Mouse (Mus musculus): ENCODE data around the gene Adar. TPM values are rescaled to one million over a fixed set of nuclear protein-coding genes. Genes with fewer than 3 reads are reported as not detected.

The Adar gene
- 15.8 and 18.6 TPM in 2 replicates for polyA plus RNA-seq (2014; fragmentation: Nextera tagmentation; extraction: Ambion mirVana)

DNA sequence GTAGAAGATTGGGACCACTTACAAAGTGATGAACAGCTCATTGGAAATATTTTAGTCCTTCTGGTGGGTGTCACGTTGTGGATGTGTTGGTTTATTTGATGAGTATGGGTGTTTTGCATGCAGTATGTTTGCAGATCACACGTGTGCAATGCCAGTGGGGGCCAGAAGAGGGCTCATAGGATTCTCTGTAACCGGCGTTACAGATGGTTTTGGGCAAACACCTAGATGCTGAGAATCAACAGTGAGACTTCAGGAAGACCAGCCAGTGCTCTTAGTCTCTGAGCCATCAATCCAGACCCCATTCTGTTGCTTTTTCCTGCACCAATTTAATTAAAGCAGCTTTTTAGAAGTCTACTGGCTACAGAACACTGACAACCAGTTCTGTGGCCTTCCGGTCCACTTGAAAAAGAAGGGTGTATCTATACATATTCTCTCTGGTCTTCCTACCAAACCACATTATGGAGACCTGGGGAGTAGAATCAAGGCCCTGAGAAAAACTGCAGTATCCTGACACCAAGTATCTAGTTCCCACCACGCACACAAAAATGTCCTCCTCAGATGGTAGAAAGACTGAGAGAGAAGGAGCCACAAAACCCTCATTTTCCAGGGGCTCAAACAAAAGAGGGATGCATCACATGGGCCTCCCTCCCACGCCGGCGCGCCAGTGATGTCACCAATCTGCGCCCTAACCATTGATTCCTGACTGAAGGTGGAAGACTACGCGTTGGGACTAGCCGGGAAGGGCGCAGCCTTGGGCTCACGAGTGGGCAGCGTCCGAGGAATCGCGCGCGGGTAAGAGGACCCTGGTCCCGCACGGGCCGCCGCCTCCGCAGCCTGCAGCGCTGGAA, at the start of gene Adar:
Gene Adar (plus strand): TSS at position 664 of the 848 bp plus-strand sequence.
- H3K27ac ChIP-seq (replicated peaks; ENCODE audit: low read depth, low read length): no peak within 1 kb of the TSS
- H3K4me3 ChIP-seq (ENCODE audit: low read depth, low read length): peak within 1 kb of the TSS; percentile 90
- H3K27me3 ChIP-seq (ENCODE audit: control insufficient read depth, insufficient read depth, low read length): no peaks in the 10 kb centered on the region
- H3K9me3 ChIP-seq (ENCODE audit: control insufficient read depth, low read length): no peaks in the 10 kb centered on the region
- ATAC-seq (ENCODE audit: insufficient number of reproducible peaks, low FRiP score, low TSS enrichment, low read depth) (peak; percentile 77; the same call in 1 of the 2 replicates), DNase-seq (ENCODE audit: low spot score) (peak; percentile 93)
- no peaks in the 10 kb centered on the region for H3K36me3 ChIP-seq (ENCODE audit: control insufficient read depth, insufficient read depth, low read length)
- H3K4me1 ChIP-seq (ENCODE audit: control insufficient read depth, insufficient read depth, low read length): peaks cover 5% of the 10 kb centered on the region; the same call in 1 of the 2 replicates
- peak within 1 kb of the TSS; percentile 77 for H3K4me2 ChIP-seq (ENCODE audit: low read depth, severe bottlenecking)
- WGBS: 8% methylated on average over 28 of the region's 28 CpGs
- peak within 1 kb of the TSS; percentile 88 for H3K9ac ChIP-seq (ENCODE audit: low read length)

DNA sequence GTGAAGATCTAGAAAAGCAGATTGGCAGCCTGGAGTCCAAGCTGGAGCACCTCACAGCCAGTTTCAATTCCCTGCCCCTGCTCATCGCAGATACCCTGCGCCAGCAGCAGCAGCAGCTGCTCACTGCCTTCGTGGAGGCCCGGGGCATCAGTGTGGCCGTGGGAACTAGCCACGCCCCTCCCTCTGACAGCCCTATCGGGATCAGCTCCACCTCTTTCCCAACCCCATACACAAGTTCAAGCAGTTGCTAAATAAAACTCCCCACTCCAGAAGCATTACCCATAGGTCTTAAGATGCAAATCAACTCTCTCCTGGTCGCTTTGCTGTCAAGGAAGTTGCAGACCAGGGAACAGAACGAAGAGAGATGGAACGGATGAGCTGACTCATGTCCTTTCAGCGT, 47.7 kb upstream of the Adar start:
- Histone ChIP-seq H3K36me3 (ENCODE audit: control insufficient read depth, insufficient read depth, low read length) (no peaks in the 10 kb centered on the region), H3K9me3 (ENCODE audit: control insufficient read depth, low read length) (no peaks in the 10 kb centered on the region), H3K27ac (replicated peaks; ENCODE audit: low read depth, low read length) (no peak overlapping the region), H3K27me3 (ENCODE audit: control insufficient read depth, insufficient read depth, low read length) (no peaks in the 10 kb centered on the region), H3K4me2 (ENCODE audit: low read depth, severe bottlenecking) (no peak overlapping the region), H3K4me3 (ENCODE audit: low read depth, low read length) (no peak overlapping the region), H3K9ac (ENCODE audit: low read length) (no peak overlapping the region), H3K4me1 (ENCODE audit: control insufficient read depth, insufficient read depth, low read length) (peaks cover 4% of the 10 kb centered on the region; the same call in 1 of the 2 replicates)
- DNase-seq (ENCODE audit: low spot score) (no peak), ATAC-seq (ENCODE audit: insufficient number of reproducible peaks, low FRiP score, low TSS enrichment, low read depth) (no peak)
- 42% methylated on average over 11 of the region's 11 CpGs for WGBS

DNA sequence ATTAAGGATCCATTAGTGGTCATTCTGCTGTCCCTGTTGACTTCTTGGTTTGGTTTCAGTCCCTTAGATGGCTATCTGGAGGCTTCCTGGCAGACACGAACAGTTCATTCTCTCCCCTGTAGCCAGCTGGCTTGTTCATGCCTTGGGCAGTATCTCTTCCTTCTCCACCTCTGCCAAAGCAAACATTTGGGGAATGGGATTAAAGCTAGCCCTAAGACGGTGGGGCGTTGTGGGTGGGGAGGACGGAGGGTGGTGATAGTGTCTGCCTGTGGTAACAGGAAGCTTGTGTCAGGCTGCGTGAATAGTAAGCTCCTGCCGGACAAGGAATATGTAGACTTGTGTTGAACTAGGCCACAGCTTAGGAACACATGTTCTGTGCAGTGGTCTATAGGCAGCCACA, 43.5 kb upstream of the Adar start:
- H3K27ac ChIP-seq (replicated peaks; ENCODE audit: low read depth, low read length): no peak overlapping the region
- 80% methylated on average over 6 of the region's 6 CpGs for WGBS
- H3K27me3 ChIP-seq (ENCODE audit: control insufficient read depth, insufficient read depth, low read length): no peaks in the 10 kb centered on the region
- H3K4me2 ChIP-seq (ENCODE audit: low read depth, severe bottlenecking): no peak overlapping the region
- no peaks in the 10 kb centered on the region for H3K36me3 ChIP-seq (ENCODE audit: control insufficient read depth, insufficient read depth, low read length)
- H3K4me1 ChIP-seq (ENCODE audit: control insufficient read depth, insufficient read depth, low read length): no peaks in the 10 kb centered on the region
- no peaks in the 10 kb centered on the region for H3K9me3 ChIP-seq (ENCODE audit: control insufficient read depth, low read length)
- no peak for DNase-seq (ENCODE audit: low spot score)
- H3K4me3 ChIP-seq (ENCODE audit: low read depth, low read length): no peak overlapping the region
- no peak for ATAC-seq (ENCODE audit: insufficient number of reproducible peaks, low FRiP score, low TSS enrichment, low read depth)
- no peak overlapping the region for H3K9ac ChIP-seq (ENCODE audit: low read length)

DNA sequence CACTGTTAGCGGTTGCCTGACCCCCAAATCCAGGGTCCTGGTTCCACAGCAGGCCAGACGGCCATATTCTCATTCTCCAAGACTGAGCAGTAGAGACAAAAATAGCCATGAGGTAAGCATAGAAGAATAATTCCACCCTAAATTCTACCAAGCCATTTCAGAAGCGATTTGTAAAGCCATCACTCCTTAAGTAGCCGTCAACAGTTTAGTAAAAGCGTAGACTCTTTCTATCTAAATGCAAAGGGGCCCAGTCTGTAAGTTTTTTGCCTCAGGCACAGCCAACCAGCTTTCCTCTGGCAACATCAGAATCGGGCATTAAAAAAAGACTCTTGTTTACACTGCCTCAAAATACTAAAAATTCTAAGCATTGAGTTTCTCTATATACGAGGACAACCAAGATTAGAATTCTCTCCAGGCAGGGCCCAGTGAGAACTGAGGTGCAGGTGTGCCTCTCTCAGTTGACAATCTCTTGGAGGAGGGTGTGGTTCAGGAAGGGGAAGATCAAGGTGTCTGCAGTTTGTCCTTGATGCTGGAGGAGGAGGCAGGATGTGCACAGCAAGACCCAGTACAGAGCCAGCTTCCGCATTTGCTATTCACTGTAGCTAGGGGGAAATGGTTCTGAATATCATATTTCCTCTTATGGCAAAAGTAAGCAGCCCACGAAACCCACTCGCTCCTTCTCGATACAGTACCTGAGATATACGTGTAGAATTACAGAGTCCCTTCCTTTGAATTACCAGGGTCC, 42.1 kb upstream of the Adar start:
- no peak overlapping the region for H3K27ac ChIP-seq (replicated peaks; ENCODE audit: low read depth, low read length)
- H3K9me3 ChIP-seq (ENCODE audit: control insufficient read depth, low read length): no peaks in the 10 kb centered on the region
- no peaks in the 10 kb centered on the region for H3K4me1 ChIP-seq (ENCODE audit: control insufficient read depth, insufficient read depth, low read length)
- H3K27me3 ChIP-seq (ENCODE audit: control insufficient read depth, insufficient read depth, low read length): no peaks in the 10 kb centered on the region
- no peak for DNase-seq (ENCODE audit: low spot score)
- no peak overlapping the region for H3K9ac ChIP-seq (ENCODE audit: low read length)
- no peak for ATAC-seq (ENCODE audit: insufficient number of reproducible peaks, low FRiP score, low TSS enrichment, low read depth)
- no peak overlapping the region for H3K4me2 ChIP-seq (ENCODE audit: low read depth, severe bottlenecking)
- H3K36me3 ChIP-seq (ENCODE audit: control insufficient read depth, insufficient read depth, low read length): no peaks in the 10 kb centered on the region
- no peak overlapping the region for H3K4me3 ChIP-seq (ENCODE audit: low read depth, low read length)
- 85% methylated on average over 12 of the region's 12 CpGs for WGBS

GRCm38 (mm10) chr3:89677617-89678016, 37.2 kb upstream of the Adar start:
- ATAC-seq (ENCODE audit: insufficient number of reproducible peaks, low FRiP score, low TSS enrichment, low read depth) (no peak), DNase-seq (ENCODE audit: low spot score) (no peak)
- no peaks in the 10 kb centered on the region for H3K9me3 ChIP-seq (ENCODE audit: control insufficient read depth, low read length)
- 87% methylated on average over 5 of the region's 5 CpGs for WGBS
- no peaks in the 10 kb centered on the region for H3K36me3 ChIP-seq (ENCODE audit: control insufficient read depth, insufficient read depth, low read length)
- no peak overlapping the region for H3K27ac ChIP-seq (replicated peaks; ENCODE audit: low read depth, low read length)
- no peak overlapping the region for H3K4me3 ChIP-seq (ENCODE audit: low read depth, low read length)
- no peaks in the 10 kb centered on the region for H3K27me3 ChIP-seq (ENCODE audit: control insufficient read depth, insufficient read depth, low read length)
- no peaks in the 10 kb centered on the region for H3K4me1 ChIP-seq (ENCODE audit: control insufficient read depth, insufficient read depth, low read length)
- H3K9ac ChIP-seq (ENCODE audit: low read length): no peak overlapping the region
- no peak overlapping the region for H3K4me2 ChIP-seq (ENCODE audit: low read depth, severe bottlenecking)

- 51% methylated on average over 5 of the region's 5 CpGs for WGBS
- H3K9me3 ChIP-seq (ENCODE audit: control insufficient read depth, low read length): no peaks in the 10 kb centered on the region
- ATAC-seq (ENCODE audit: insufficient number of reproducible peaks, low FRiP score, low TSS enrichment, low read depth): no peak
These were observed 28.8 kb upstream of the Adar start for GRCm38 (mm10) chr3:89686031-89686430.

DNA sequence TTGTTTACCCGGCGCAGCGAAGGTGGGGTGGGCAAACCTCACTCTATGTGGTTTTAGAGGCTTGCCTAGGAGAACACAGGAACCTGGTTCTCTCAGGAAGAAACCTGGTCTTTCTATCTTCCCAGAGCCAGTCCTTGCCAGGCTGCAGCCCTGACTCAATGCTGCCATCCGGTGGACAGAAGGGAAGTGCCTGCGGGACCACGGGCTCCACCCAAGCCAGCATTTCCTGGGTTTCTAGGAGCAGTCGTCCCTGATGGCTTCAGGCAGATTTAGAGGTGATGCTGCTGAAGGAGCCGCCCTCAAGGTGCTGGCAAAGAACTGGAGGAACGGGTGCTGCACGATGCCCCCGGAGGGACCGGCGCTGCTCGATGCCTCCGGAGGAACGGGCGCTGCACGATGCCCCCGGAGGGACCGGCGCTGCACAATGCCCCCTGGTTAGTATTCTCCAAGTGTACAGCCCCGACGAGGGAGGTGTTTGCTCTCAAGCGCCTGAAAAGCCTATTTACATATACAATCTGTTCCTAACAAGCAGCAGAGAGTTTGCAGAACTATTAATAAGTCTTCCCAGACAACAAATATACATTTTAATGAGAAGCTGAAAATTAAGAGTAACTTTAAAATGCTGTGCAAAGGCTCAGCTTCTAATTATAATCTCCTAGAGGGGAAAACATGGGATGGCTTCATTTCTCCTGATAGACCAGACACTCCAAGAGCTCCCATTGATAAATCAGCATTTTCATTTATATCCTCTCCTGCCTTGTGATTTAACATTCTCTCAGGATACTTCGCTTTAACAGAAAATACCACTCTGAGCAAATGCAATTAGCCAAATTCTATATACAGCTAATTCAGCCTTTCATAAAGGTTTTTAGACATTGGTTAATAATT, 25.9 kb upstream of the Adar start:
- Histone ChIP-seq H3K9ac (ENCODE audit: low read length) (peak overlapping the region; percentile 54), H3K4me2 (ENCODE audit: low read depth, severe bottlenecking) (peak overlapping the region; percentile 49), H3K4me1 (ENCODE audit: control insufficient read depth, insufficient read depth, low read length) (no peaks in the 10 kb centered on the region), H3K27ac (replicated peaks; ENCODE audit: low read depth, low read length) (no peak overlapping the region), H3K27me3 (ENCODE audit: control insufficient read depth, insufficient read depth, low read length) (no peaks in the 10 kb centered on the region), H3K36me3 (ENCODE audit: control insufficient read depth, insufficient read depth, low read length) (no peaks in the 10 kb centered on the region), H3K9me3 (ENCODE audit: control insufficient read depth, low read length) (no peaks in the 10 kb centered on the region), H3K4me3 (ENCODE audit: low read depth, low read length) (peak overlapping the region; percentile 27)
- DNase-seq (ENCODE audit: low spot score) (peak; percentile 92), ATAC-seq (ENCODE audit: insufficient number of reproducible peaks, low FRiP score, low TSS enrichment, low read depth) (peak; percentile 76)
- 10% methylated on average over 25 of the region's 25 CpGs for WGBS

More at GRCm38 (mm10) chr3:89686031-89686430, 28.8 kb upstream of the Adar start:
- Histone ChIP-seq H3K27ac (replicated peaks; ENCODE audit: low read depth, low read length) (no peak overlapping the region), H3K36me3 (ENCODE audit: control insufficient read depth, insufficient read depth, low read length) (no peaks in the 10 kb centered on the region), H3K9ac (ENCODE audit: low read length) (no peak overlapping the region), H3K4me3 (ENCODE audit: low read depth, low read length) (no peak overlapping the region), H3K4me1 (ENCODE audit: control insufficient read depth, insufficient read depth, low read length) (no peaks in the 10 kb centered on the region), H3K27me3 (ENCODE audit: control insufficient read depth, insufficient read depth, low read length) (no peaks in the 10 kb centered on the region), H3K4me2 (ENCODE audit: low read depth, severe bottlenecking) (no peak overlapping the region)
- no peak for DNase-seq (ENCODE audit: low spot score)

DNA sequence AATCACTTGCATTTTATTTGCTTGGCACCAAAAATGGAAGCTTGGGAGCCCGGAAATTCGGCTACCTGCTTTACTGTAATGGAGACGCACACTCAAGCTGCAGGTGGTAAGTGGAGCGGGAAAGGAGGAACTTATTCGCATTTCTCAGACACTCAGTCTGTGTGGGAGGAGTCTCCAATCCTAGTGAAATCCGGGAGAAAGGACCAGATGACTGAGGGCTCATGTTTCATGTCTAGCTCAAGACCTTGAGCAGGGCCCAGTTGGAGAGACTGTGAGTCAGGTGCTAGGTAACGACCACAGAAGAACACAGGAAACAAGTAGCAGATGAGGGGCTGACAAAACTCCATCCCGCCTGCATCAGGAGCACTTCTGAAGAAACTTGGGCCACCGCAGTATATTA, 23.0 kb upstream of the Adar start:
- no peaks in the 10 kb centered on the region for H3K27me3 ChIP-seq (ENCODE audit: control insufficient read depth, insufficient read depth, low read length)
- ATAC-seq (ENCODE audit: insufficient number of reproducible peaks, low FRiP score, low TSS enrichment, low read depth) (peak; percentile 35; the same call in 1 of the 2 replicates), DNase-seq (ENCODE audit: low spot score) (no peak)
- H3K9me3 ChIP-seq (ENCODE audit: control insufficient read depth, low read length): no peaks in the 10 kb centered on the region
- no peaks in the 10 kb centered on the region for H3K4me1 ChIP-seq (ENCODE audit: control insufficient read depth, insufficient read depth, low read length)
- 52% methylated on average over 9 of the region's 9 CpGs for WGBS
- no peak overlapping the region for H3K27ac ChIP-seq (replicated peaks; ENCODE audit: low read depth, low read length)
- no peaks in the 10 kb centered on the region for H3K36me3 ChIP-seq (ENCODE audit: control insufficient read depth, insufficient read depth, low read length)
- no peak overlapping the region for H3K9ac ChIP-seq (ENCODE audit: low read length)
- H3K4me2 ChIP-seq (ENCODE audit: low read depth, severe bottlenecking): no peak overlapping the region
- no peak overlapping the region for H3K4me3 ChIP-seq (ENCODE audit: low read depth, low read length)
